Mouse (Mus musculus): ENCODE results near the gene Oaf.

Oaf gene

DNA sequence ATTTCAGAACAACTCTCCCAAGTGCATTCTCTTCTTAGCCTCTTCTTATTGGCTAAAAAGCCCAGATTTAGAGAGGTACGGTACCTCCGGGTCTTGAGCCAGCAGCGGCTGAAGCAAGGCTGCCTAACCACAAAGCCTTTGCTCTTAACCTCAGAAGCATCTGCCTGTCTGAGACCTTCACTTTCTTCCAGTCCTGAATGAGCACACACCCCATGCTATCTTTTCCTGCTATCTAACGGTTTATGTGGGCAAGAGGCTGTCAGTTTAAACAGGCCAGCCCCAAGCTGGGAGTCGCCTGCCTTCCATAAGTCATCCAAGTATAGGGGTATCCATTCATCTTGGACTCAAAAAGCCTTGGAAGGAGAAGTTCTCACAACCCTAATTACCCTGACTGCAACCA is 2.7 kb upstream of the Oaf start:
- no peak for DNase-seq

DNA sequence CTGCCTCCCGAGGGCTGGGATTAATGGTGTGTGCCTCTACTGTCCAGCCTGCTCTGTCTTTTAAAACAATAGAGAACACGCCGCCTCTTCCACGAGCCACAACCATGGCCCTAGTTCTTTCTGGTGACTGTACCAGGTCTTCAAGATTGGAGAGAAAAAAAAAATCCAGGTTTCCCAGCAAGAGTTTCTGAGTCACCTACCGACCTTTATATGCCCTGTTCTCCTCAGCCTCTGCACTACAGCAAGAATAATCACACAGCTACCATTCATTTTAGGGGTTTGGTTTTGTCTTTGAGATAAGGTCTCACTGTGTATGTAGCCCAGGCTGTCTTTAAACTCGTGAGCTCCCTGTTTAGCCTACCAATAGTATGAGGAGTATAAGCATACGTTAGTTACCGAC is 2.3 kb upstream of the Oaf start:
- no peak for DNase-seq

DNA sequence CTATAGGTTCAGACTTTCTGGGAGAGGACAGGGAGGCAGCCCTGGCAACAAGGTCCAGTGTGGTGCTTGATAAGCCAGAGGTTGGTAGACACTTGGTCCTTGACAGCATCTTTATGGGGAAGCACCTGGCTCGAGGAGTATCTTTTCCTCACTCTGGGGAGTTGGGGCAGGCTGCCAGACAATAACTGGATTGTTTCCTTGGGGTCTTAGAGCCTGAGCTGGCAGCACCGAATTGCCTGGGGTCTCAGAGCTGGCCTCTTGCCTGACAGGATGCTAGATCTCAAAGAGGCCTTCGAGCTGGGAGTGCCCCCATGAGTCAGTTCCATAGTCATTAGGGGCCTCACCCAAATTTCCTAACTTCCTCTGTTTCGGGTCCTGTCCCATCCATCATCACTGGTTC is 1.6 kb upstream of the Oaf start:
- no peak for DNase-seq

DNA sequence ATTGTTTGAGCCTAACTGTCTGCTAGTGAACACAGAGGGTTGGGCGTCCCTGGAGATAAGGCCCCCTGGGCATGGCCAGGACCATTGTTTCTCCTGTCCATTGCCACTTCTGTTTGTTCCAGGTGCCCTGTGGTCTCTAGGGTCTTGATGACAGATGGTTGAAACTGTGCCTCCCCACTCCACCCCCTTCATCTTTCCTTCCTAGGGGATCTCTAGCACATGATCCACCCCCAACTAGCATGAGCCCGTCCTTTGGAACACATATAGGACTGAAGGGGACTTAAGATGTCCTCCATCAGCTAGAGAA is 836 bp upstream of the Oaf start:
- DNase-seq = no peak

DNA sequence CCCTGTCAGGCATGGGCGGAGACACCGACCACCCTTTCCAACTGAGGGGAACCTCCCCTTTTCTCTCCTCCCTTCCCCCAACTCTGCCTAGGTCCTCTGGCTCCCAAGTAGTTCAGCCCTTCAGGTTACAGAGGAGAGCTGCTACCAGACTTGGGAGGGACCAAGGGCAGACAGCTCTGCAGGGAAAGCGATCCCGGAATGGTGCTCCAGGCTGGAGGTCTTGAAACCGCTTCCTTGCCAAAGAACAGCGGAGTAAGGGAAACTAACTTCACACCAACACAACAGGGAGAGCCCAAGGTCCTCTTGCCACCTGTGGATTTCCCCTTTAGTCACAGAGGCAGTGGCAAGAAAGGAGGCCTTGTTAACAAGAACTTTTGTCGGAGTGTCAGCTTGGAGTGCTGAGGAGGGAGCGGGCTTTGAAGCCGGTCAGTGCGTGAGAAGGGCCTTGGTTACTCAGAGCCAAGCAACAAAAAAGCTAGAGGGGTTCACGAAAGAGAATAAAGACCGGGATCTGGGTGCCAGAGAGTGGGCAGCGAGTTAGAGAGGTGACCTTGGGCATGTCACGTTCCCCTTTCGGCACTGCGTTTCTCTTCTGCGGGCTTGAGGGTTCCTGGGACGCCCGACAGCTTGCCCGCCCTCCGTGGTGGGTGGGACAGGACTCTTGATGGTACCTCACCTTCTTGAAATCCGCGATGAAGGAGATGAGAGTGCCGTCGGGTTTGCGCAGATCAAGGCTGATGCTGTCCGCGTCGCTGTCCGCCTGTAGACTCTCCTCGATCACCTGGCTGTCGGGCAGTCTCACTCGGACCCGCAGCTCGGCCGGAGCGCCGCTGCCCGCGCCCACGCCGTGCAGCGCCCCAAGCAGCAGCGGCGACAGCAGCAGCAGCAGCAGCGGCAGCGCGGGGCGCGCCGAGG is 823 bp downstream of the Oaf start:
- DNase-seq = no peak

DNA sequence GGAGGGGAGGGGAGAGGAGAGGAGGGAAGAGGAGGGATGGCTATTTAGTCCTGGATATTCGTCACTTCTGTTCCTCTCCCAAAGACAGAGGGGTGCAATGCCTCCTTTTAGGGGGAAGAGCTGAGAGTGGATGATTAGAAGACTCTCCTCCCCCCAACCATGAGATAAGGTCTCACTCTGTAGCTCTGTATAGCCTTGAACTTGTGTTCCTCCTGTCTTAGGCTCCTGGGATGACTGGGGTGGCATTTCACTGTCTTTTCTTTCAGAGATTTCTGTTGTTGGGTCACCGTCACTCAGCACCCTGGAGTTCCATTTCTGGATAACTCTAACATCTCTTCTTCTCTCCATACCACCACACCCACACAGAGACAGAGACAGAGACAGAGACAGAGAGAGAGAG is 1.5 kb downstream of the Oaf start:
- no peak for DNase-seq

DNA sequence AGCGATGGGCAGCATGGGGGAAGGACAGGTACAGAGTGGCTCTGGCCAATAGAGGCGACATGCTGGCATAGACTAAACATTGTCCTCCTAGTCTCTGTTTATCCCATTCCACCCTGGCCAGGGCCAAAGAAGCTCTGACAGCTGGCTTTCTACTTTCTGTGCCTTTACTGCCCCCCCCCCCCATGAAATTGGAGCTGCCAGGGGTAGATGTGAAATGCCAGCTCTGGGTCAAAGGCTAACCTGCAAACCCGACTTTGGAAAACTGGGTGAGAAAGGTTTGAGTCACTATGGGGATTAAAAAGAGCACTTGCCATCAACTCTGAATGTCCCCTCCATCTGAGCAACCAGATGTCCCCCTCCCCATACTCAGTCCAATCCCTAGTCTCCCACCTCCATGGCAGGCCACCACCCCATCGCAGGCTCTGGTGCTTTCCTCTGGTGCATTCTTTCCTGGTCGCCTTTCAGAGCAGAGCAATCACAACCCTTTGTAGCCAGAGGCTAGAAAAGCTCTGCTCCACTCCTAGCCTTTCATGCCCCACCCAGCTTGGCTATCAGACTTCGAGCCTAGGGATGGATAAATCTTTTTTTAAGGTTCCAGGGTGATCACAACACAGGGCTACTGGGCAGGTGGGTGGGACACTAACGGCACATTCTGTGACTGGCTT is 2.5 kb downstream of the Oaf start:
- DNase-seq = no peak

DNA sequence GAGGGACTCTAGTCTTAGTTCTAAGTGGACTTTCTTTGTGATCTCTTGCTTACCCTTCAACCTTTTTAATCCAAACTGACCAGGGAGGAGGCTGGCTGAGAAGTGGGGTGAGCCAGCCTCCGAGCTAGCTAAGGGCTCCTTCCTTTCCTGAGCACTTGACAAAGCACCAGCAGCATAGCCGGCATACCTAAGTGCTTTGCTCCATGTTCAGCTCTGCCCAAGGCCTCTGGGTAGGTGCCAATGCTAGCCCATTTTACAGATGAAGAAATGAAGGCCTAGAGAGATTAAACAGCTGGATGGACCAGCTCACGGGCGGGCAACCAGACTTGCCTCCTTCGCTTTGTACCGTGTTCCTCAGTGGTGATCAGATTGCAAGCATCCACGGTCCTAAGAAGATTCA is 3.1 kb downstream of the Oaf start:
- no peak for DNase-seq

DNA sequence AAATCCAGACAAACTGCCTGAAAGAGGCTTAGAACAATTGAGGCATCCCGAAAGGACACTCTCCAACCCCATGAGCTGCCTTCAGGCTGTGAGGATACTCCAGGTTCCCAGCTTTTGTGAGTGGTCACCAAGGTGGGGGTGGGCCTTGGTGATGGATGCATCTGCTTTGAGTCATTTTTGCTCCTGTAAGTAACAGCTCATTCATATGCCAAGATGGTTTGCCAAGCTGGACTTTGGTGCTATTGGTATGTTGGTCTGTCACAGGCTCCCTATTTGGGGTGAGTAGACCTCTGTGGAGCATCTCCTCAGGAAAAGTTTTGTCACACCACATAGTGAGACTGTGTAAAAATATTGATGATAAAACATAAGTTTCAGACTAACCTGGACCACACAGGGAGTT is 3.6 kb downstream of the Oaf start:
- DNase-seq = no peak

DNA sequence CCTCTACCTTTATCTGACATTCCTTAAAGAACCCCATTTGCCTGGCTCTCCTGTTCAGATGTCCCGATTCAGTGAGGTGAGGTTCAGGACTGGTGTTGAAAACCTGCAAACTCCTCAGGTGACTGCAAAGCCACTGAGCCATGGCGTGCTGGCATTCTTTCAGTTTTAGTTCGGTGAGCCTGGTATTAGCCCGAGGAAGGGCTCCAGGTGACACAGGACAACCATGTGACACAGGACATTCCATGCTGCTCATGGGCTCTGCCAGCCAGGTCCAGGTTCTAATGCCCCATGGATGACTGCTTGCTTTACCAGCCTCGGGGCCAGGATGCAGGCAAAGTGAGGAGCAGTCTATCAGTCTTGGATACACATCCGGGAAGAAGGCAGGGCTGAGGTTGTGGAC is 4.4 kb downstream of the Oaf start:
- no peak for DNase-seq

DNA sequence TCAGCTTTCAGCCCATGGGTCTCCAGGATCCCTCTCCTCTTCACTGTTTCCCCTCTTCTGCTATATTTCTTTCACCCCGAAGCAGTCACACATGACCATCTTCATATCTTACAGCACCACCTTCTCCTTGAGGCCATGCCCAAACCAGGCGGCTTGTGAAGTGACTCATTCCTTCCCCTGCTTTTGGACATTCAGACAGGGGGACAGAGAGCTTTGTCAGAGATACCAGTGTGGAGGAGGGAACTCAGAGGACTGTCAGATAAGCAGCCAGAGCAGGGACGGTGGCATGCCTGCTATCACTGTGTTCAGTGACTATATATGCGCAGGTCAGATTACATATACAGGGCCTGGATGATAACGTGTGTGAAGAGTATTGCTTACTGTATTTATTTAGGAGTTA is 5.2 kb downstream of the Oaf start:
- no peak for DNase-seq

DNA sequence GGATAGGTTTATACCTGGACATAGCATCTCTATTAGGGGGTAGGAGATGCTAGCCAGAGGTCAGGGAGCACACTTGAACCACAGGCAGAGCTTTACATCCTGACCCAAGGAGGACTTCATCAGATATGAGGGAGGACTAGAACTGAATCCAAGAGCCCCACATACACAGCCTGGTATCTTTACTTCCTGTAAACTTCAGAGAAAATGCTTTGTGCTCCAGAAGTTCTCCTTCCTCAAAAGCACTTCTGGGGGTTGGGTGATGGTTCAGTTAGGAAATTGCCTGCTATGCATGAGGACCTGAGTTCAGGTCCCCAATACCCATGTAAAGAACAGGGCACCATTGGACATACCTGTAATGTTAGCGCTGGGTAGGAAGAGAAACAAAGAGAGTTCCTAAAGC is 6.2 kb downstream of the Oaf start:
- DNase-seq = no peak

DNA sequence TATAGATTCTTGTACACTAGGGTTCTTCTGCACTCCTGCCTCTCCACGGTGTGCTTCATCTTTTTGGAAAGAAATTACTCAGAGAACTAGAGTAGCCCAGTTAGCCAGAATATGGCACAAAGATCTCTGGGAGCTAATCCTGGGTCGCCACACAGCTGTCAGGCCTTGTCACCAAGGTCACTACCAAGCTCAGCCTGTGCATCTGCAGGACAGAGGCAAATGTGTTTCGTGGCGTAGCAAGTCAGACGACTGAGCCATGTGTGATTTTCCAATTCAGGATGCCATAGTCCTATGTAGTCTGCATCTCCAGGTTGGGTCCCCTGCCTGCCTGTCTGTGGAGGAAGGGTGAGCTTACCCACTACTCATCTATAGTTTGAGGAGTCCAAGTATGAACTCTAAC is 6.7 kb downstream of the Oaf start:
- DNase-seq = no peak

DNA sequence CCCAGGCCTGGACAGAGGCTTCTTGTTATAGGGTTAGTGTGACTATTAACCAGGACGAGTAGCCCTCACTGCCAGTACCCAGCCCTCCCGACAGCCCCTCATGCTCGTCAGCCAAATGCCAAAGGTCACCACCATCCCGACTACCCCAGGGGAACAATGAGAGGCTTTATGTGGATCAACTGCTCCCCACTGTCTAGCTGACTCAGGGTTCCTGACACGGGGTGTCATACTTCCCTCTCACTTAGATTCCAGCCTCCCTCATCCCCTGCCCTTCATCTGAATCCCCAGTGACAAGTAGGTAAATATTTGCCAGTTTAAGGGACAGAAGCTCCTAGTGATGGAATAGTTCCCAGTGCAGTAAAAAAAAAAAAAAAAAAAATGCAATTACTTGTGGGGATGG is 7.4 kb downstream of the Oaf start:
- no peak for DNase-seq

DNA sequence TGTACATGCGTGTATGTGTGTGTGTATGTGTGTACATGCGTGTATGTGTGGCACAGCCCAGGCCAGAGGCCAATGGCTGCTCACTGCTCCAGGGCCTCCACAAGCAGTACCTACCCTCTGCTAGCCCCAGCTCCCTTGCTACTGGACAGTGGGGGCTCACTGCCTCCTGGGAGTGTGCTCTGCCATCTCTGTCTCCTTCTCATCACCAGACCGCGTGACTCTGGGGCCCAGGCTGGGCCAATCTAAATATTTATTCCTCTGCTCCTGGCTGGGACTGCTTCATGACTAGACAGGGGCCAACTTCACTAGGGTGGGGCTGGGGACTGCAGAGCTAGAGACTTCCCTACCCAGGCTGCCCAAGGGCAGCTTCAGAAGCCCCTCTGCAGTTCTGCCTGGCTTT is 7.9 kb downstream of the Oaf start:
- no peak for DNase-seq

DNA sequence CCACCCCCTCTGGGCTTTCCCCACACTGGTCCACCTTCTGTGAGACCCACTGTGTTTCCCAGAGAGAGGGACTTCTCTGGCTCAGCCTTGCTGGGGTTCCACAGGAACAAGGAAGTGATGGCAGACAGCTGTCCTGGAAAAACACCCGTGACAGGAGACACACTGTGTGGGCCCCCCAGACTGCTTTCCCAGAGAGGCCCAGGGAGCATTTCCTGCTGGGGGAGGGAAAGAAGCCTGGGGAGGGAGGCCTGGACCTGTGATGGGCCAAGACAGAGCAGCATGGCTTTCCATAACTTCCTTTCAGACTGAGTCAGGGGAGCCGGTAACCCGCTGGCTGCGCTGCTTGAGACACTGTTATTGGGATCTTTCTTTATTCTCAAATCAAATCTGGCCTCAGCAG is 8.8 kb downstream of the Oaf start:
- no peak for DNase-seq

DNA sequence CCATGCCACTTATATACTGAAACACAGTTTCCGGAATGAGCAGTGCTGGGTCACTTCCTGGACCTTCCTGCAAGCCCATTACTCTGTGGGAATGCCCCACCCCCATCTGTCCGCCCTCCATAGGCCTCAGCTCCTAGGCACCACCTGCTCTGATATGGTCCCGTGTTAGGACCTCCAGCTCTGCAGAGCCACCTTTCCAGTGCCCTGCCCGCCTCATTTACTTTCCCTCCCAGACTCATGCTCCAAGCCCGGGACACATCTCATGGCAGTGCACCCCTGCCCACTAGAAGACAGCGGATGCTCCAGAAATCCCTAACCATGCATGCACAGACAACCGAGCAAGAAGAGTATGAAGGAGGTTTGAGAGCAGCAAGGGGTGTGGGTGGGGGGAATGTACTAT is 9.7 kb downstream of the Oaf start:
- DNase-seq = no peak

DNA sequence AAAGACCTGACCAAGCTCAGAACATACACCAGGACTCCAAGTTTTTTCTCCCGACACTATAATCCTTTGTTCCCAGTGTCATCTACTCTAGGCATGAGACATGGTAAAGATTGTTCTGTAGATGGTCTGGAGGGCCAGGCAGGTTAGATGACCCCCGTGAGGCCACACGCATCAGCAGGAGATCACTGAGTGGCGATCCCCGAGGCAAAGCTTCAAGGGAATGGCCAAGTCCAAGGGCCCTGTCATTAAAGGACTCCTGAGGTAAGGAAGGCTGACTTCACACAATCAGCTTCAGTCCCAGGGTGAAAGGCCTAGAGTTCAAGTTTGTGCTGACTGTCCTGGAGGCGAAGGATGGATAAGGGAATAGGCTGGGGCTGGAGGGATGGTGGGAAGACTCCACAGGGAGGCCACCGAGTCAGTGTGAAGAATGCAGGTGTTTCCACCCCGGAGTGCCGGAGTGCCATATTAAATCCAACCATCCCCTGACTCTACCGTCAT is 10.3 kb downstream of the Oaf start:
- no peak for DNase-seq

DNA sequence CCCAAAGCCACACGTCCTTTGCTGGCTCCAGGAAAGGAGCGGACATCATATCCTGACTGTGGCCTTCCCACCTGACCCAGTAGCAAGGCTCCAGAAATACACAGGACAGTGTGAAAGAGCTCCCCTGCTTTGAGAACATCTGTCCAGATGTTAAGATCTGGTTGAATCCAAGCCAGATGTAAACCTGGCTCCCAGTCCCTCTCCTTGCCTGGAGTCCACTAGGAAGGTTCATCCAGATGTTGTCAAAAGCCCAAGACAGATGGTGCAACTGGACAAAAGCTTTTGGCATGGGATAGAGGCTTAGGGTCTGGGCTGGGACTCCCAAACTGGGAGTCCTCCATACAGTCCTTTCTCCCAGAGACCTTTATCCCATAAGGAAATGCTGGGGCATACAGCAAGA is 11.0 kb downstream of the Oaf start:
- DNase-seq = no peak

DNA sequence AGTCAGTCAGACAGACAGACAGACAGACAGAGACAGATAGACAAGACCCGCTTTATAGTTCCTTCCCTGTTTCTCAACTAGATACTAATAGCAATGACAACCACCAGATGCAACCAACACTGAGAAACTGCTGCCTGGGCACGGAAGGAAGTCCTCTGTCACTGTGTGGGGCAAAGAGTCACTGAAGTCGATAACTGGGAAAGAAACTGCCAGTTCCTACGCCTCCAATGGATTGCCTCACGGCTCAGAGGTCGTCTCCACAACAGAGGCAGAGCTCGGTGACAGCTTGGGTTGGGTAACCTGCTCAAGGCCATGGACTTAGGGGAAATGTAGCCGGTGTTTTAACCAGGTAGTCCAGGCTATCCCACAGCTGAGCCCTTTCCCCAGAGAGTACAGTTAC is 12.1 kb downstream of the Oaf start:
- DNase-seq = no peak

DNA sequence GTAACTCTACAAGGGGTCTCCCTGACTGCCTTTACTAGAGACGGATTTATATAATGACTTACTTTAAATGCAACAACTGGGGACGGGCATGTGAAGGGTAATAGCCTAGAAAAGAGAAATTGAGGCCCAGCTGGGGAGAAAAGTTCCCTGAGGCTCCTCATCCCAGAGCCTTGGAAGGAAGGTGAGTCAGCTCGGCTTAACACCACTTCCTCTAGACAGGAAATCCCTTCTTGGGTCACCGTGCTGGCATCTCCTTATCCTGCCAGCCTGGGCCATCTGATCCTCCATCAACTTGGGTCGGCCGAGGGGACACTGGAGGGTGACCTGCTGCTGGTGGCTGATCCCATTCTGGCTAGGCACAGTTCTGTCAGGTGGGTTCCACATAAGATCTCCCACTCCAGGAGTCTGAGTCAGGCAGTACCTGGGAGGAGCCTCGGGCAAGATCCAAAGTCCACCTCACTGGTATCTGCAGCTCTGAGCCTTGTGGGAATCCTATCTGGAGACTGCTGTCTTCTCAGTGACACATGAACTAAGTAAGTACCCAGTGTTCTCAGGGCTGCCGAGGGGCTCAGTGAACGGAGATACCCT is 13.0 kb downstream of the Oaf start:
- no peak for DNase-seq

DNA sequence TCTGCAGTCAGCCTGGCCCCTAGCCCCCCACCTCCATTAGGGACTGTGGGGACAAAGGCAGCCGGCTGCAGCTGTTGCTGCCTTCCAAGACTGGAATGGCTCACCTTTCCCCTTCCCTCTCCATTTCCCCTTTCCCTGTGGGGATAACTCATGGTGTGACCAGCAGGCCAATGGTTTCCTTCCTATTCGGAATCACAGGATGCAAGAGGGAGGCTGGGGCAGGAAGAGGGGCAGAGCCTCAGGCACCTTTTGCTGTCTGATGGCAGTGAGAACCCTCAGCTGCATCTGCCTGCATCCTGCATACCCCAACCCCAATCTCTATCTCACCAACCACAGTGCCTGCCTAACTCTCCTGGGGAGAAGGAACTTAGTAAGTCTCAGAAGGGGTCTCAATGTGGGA is 14.2 kb downstream of the Oaf start:
- DNase-seq = no peak

DNA sequence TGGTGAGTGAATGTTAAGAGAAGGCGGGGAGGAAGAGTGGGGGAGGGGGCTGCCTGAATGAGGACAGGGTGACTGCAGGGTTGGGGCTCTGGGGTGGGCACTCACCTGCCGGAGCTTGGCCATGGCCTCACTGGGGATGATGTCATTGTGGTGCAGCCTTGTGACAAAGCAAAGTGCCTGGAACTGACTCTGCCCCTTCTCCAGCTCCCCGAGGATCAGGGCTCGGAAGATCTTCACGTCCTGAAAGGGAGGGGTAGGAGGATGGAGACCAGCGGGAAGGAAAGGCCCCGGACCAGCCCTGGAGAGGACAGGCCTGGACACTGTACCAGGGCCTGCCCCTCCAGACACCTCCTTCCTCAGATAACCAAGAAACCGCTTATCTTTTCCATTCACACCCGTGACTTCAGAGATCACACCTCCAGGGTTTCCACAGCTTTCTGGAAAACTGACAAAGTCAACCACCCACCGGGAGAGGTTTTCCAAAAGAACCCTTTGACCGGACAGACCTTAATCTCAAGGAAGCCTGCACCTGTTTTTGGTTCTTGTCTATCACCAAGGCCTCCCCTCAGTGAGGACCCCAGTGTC is 14.8 kb downstream of the Oaf start:
- no peak for DNase-seq

DNA sequence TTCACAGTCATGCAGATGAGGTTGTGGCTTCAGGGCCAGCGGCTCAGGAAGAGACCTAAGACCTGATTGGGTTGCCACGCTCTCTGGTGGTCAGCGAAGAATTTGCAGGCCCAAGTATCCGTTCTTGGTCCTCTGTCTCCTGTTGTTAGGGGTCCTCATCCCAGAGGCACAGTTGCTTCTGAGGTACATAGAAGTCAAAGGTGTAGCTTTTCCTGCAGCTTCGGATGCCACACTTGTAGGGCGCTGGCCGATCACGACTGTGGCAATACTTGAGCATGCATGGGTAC is 17.3 kb downstream of the Oaf start:
- no peak for DNase-seq

Data from cerebellum, adult 9-11 months (tissue).